Mouse (Mus musculus) ES-CJ7 (cell line): ENCODE measurements around the gene Dusp19.

ENCODE experiments used
- DNase-seq: peaks from one replicate; pipeline ENCODE4 v3.0.0; 2011; ENCODE audit warnings: low read depth, low spot score

Gene Dusp19

DNA sequence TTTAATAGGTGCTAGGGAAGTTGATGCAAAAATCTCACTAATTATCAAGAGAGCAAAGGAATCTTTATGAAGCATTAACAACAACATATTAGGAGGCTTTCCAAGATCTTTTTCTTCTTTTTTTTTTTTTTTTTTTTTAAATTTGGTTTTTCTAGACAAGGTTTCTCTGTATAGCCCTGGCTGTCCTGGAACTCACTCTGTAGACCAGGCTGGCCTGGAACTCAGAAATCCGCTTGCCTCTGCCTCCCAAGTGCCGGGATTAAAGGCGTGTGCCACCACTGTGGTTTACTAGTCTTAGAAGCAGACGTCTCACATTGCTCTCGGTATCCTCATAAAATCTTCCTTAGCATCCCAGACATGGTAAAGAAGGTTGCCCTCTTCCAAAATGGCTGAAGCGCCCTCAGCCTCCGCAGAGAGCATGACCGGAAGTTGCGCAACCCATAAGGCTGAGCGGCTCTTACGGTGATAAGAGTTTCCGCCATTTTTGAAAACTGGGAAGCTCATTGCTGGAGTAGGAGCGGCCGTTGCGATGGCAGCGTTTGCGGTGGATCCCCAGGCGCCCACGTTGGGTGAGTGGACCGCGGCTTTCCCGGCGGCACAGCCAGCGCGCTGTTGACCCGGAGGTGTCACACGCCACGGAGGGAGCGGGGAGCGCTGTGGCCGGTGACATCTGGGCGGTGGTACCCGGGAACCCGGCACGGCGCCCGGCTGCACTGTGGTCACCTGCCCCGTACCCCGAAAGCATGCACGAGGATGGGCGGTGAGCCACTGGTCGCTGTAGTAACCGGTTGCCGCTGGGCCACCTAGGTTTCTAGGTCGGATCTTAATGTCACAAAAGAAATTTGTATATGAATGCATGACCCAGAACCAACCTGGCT, 21.8 kb downstream of the Dusp19 start:
- peak; percentile 93 for DNase-seq

DNA sequence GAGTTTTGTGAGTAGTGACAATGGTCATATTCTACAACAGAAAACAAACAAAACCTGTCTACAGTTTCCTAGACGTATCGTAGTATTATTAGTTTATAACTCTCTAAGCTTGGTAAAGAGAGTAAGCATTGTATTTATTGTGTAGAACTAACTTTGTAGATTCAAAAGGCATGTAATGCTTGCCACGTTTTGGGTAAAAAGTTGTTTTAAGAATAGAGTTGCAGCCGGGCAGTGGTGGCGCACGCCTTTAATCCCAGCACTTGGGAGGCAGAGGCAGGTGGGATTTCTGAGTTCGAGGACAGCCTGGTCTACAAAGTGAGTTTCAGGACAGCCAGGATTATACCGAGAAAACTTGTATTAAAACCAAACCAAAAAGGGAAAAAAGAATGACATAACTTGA, 22.6 kb downstream of the Dusp19 start:
- no peak for DNase-seq

DNA sequence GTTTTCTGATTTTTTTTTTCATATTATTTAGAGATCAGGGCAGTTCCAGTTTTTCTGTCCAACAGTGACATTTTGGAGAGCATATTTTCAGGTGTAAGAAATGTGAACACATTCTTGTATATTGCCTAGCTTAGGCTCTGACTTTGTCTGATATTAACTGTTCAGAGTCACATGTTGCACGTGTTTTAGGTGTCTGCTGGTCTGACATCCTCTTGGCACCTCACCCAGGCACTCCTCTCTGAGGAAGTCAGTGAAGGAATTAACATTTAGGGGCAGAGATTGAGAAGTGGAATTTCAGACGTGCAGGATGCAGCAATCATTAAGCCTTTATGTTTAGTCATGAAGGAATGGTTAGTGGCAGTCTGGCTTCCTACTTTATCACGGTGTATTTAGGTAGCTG, 23.0 kb downstream of the Dusp19 start:
- DNase-seq = no peak

DNA sequence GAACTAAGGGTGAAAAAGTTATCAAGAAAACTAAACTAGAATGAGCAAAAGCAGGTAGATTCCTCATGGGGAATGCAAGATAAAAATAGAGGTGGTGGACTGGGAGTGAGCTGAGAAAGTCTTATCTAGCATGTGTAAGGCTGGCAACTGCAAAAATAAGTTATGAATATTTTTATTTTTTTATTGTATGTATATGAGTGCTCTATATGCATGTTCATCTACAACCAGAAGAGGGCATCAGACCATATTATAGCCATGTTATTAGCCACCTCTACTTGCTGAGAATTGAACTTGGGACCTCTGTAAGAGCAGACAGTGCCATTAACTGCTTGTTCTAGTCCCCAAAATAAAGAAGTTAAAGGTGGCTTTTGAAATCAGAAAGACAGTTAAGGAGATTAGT, 44.6 kb downstream of the Dusp19 start:
- no peak for DNase-seq

DNA sequence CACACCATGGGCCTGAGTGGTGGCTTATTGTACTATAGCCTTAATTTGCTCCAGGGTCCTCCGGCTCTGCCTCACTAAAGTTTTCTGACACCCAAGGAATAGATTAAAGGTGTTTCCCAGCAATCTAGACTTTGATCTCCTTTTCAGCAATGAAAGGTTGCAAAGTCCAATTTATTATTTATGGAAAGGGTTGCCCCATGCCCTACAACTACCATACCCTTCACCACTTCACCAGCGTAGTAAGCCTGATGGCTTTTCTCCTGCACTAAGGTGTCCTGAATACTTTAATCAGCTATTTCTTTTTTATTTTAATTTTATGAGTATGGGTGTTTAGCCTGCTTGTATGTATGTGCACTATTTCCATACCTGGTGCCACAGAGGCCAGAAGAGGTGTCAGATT, 45.8 kb downstream of the Dusp19 start:
- no peak for DNase-seq

DNA sequence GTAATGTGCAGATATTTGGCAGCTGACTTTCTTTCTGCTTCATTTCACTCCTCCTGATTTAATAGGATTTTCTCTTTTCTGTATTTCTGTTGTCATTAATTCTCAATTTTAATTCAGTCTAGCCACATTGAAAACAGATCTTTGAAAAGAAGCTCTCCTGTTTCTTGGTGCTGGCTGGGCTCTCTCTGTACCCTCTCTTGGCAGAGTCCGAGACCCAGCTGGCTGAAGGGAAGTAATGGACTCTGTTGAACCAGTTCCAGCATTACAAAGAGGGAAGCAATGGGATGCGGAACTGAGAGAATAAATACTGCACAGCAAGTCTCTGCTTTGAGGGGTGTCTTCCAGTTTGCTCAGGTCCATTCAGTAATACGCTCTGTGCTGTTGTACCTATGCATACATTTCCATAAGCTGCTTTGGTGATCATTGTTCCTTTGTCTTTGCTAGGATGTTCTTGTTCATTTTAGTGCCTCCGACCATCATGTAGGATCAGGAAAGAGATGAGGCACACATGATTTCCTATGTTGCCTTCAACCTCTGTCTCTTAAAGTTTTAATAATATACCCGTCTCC, 50.6 kb downstream of the Dusp19 start:
- DNase-seq = no peak

DNA sequence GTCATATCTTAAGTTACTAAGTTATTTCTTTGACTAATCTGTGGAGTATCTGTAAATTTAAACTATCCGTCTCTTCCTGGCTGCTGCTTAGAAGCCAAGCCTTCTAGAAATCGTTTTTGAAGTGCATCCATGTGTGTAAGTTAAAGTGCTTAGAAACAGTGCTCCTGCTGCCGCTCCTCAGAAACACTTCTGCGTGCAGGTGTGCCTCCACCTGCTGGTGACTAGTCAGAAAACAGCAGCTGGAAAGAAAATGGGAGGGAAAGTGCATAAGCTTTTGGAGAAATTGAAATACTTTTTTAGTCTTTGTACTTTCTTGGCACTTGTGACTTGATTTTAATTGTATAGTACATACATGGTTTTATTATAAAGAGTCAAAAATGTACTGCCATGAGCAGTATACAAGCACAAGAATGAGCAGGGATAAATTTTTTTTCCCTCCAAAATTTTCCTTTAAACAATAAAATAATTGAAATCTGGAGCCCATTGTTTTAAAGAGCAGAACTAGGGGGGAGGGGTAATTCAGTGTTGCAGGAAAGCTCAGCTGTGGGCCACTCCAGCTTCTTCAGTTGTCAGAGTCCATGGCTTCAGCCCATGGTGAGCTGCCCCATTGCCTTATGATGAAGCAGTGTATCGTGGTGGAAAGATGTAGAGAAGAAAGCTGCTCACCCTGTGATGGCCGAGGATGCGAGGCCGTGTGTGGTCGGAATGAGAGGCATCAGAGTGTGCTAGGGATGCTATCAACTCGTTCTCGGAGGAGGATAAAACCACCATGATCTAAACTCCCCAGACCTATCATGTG, 53.2 kb downstream of the Dusp19 start:
- peak; percentile 45 for DNase-seq

DNA sequence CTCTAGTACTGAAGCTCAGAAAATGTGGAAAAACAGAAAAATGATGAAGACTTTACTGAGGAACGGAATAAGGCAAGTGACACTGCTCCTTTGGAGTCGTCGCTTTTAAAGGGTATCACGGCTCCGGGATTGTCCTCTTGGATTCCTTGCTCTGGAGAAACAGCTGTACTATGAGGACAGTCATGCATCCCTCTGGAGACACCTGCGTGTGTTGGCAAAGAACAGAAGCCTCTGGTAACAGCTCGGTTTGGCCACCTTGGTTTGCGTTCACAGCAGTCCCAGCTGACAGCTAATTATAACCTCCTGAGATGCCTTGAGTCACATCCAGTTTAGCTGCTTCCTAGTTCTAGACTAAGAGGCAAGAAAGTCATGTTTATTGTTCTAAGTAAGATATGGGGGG, 62.0 kb downstream of the Dusp19 start:
- no peak for DNase-seq
